Mouse (Mus musculus): ENCODE measurements around the gene Gm19426. TPM values are rescaled to one million over a fixed set of nuclear protein-coding genes. Genes with fewer than 3 reads are reported as not detected.

Gm19426 gene
- total RNA-seq (2021) = not detected
- long read RNA-seq, experiment 1 = 0 reads
- long read RNA-seq, experiment 2 = 0 reads

GRCm38 (mm10) chr2:84743561-84743960, at the start of gene Gm19426:
TSS of gene Gm19426 (minus strand) at chr2:84743655.
- Histone ChIP-seq H3K27ac (peak within 1 kb of the TSS; percentile 86), H3K4me3 (peak within 1 kb of the TSS; percentile 87)
- intact Hi-C loops (cut with DNase I) = loop anchor here (5.0 kb wide), 1 partner anchor 54 kb away; the partner anchor contains the start of gene Ube2l6
- no peak for TF ChIP-seq CTCF (IDR thresholded peaks at IDR 0.05)
- peak; percentile 63 for DNase-seq

- H3K27ac ChIP-seq = no peak overlapping the region
- H3K4me3 ChIP-seq = no peak overlapping the region
- no peak for DNase-seq
- intact Hi-C loops (cut with DNase I) = no loop called here
- no peak for TF ChIP-seq CTCF (IDR thresholded peaks at IDR 0.05)
These were observed 49.7 kb upstream of the Gm19426 start for GRCm38 (mm10) chr2:84793154-84793553.

- Histone ChIP-seq H3K27ac (no peak overlapping the region), H3K4me3 (no peak overlapping the region)
- no peak for DNase-seq
- intact Hi-C loops (cut with DNase I) = no loop called here
- no peak for TF ChIP-seq CTCF (IDR thresholded peaks at IDR 0.05)
These were observed 49.1 kb upstream of the Gm19426 start for GRCm38 (mm10) chr2:84792516-84792915.

GRCm38 (mm10) chr2:84790418-84790817, 47.0 kb upstream of the Gm19426 start:
- no peak for TF ChIP-seq CTCF (IDR thresholded peaks at IDR 0.05)
- intact Hi-C loops (cut with DNase I) = no loop called here
- Histone ChIP-seq H3K4me3 (no peak overlapping the region), H3K27ac (peak overlapping the region; percentile 66)
- no peak for DNase-seq

GRCm38 (mm10) chr2:84788316-84788715, 44.9 kb upstream of the Gm19426 start:
- TF ChIP-seq CTCF (IDR thresholded peaks at IDR 0.05) = no peak
- intact Hi-C loops (cut with DNase I) = no loop called here
- DNase-seq = no peak
- H3K27ac ChIP-seq = no peak overlapping the region
- no peak overlapping the region for H3K4me3 ChIP-seq

GRCm38 (mm10) chr2:84783840-84784566, 40.5 kb upstream of the Gm19426 start:
- intact Hi-C loops (cut with DNase I) = no loop called here
- no peak for TF ChIP-seq CTCF (IDR thresholded peaks at IDR 0.05)
- no peak overlapping the region for H3K4me3 ChIP-seq
- no peak for DNase-seq
- peak overlapping the region; percentile 50; the same call in 1 of the 2 replicates for H3K27ac ChIP-seq

GRCm38 (mm10) chr2:84783315-84783714, 39.9 kb upstream of the Gm19426 start:
- Histone ChIP-seq H3K4me3 (no peak overlapping the region), H3K27ac (0 out of 2 replicates have a peak overlapping the region, but pooled peaks have one; percentile 8)
- no peak for TF ChIP-seq CTCF (IDR thresholded peaks at IDR 0.05)
- DNase-seq = no peak
- intact Hi-C loops (cut with DNase I) = no loop called here

- H3K4me3 ChIP-seq = no peak overlapping the region
- TF ChIP-seq CTCF (IDR thresholded peaks at IDR 0.05) = peak; percentile 27; the same call in 1 of the 2 replicates
- intact Hi-C loops (cut with DNase I) = no loop called here
- DNase-seq = no peak
- H3K27ac ChIP-seq = peak overlapping the region; percentile 12; the same call in 1 of the 2 replicates
These were observed 35.8 kb upstream of the Gm19426 start for GRCm38 (mm10) chr2:84779210-84779609.

GRCm38 (mm10) chr2:84777706-84778105, 34.3 kb upstream of the Gm19426 start:
- intact Hi-C loops (cut with DNase I) = no loop called here
- TF ChIP-seq CTCF (IDR thresholded peaks at IDR 0.05) = no peak
- no peak overlapping the region for H3K4me3 ChIP-seq
- DNase-seq = no peak
- H3K27ac ChIP-seq = no peak overlapping the region

- H3K27ac ChIP-seq = peak overlapping the region; percentile 89
These were observed 32.2 kb upstream of the Gm19426 start for GRCm38 (mm10) chr2:84775665-84776064.

GRCm38 (mm10) chr2:84775241-84775640, 31.8 kb upstream of the Gm19426 start, which contains the start of gene Serping1:
TSS of gene Serping1 (minus strand) at chr2:84775444.
- DNase-seq = peak; percentile 25
- no peak for TF ChIP-seq CTCF (IDR thresholded peaks at IDR 0.05)
- intact Hi-C loops (cut with DNase I) = no loop called here
- peak within 1 kb of the TSS; percentile 69 for H3K4me3 ChIP-seq
- peak within 1 kb of the TSS; percentile 89 for H3K27ac ChIP-seq

More at GRCm38 (mm10) chr2:84775665-84776064, 32.2 kb upstream of the Gm19426 start:
- TF ChIP-seq CTCF (IDR thresholded peaks at IDR 0.05) = no peak
- H3K4me3 ChIP-seq = peak overlapping the region; percentile 69
- DNase-seq = peak; percentile 70
- intact Hi-C loops (cut with DNase I) = no loop called here

- TF ChIP-seq CTCF (IDR thresholded peaks at IDR 0.05) = no peak
- intact Hi-C loops (cut with DNase I) = no loop called here
- Histone ChIP-seq H3K27ac (peak overlapping the region; percentile 89), H3K4me3 (peak overlapping the region; percentile 69)
- peak; percentile 90 for DNase-seq
These were observed 31.3 kb upstream of the Gm19426 start for GRCm38 (mm10) chr2:84774751-84775150.

- intact Hi-C loops (cut with DNase I) = no loop called here
- Histone ChIP-seq H3K27ac (peak overlapping the region; percentile 89), H3K4me3 (peak overlapping the region; percentile 69)
- TF ChIP-seq CTCF (IDR thresholded peaks at IDR 0.05) = no peak
- DNase-seq = peak; percentile 38
These were observed 29.7 kb upstream of the Gm19426 start for GRCm38 (mm10) chr2:84773195-84773594.

Data from gastrocnemius, adult 2 months (tissue).